Mouse (Mus musculus) forelimb bud, embryonic 11.5 days (tissue): ENCODE results near the gene Ell2.

Experiments
- DNase-seq: peaks from one replicate; pipeline ENCODE4 v3.0.0-alpha.2; 2012; ENCODE audit warnings: low read depth, low spot score

Gene Ell2

GRCm38 (mm10) chr13:75809957-75810356 lies 103.4 kb downstream of the Ell2 start:
- DNase-seq: no peak

DNA sequence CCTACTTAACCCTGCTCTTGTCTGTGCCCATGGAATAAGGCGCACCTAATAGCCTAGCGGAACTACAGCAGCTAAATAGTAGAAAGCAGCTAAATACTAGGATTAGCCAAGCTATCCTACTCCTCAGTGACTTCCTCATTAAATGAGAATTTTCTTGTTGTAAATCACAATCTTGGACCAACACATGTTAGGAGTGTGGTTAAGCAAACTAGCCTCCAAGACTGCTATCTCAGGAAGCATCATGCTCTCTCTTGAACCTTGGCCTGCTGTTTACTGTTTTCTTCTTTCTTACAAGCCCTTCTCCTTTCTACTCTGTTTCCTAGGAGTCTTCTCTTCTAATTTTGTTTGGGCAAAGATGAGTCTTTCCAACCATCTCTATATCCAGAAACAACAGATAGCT lies 110.6 kb downstream of the Ell2 start:
- DNase-seq: no peak

DNA sequence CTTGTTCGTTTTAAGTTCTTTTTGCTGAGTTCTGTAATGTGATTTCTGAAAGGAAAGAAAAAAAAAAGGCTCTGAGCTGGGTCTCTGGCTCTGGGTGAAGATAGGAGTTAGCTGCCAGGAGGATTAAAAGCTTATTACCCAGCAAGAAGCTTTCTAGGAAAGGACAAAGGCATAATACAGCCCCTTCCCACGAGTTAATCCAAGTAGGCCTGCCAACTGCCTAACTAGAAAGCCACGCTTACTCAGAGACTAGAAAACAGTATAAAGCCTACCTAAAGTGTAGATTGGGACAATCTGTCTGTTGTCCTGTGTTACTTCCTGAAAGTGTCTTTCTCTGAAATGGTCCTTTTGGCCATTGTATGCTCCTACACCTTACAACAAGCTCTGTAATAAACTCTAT lies 111.9 kb downstream of the Ell2 start:
- no peak for DNase-seq

DNA sequence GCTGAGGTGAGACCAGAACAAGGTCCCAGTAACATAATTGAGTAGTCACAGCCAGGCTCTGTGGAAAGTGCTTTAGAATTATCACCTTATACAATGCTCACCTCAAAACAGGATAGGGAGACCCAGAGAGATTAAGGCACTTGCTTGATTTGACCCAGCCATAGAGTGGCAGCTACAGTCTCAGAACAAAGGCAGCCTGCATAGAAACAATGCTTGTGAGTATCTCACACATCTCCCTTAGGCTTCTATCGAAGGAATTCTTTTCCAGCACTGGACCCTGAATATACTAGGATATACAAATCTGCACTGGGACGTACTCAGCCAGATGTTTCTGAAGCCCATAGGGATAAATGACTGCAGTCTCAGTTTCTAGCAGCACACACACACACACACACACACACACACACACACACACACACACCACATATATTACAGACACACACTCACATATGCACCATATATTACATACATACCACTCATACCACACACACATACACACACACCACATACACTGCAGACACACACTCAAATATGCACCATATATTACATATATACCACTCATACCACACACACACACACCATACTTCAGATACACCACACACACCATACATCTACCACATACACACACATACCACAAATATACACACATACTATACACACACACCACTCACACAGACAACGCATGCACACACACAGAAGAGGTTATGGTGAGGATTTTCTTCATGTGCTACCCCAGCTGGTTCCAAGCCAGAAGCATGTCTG lies 112.6 kb downstream of the Ell2 start:
- DNase-seq: no peak

DNA sequence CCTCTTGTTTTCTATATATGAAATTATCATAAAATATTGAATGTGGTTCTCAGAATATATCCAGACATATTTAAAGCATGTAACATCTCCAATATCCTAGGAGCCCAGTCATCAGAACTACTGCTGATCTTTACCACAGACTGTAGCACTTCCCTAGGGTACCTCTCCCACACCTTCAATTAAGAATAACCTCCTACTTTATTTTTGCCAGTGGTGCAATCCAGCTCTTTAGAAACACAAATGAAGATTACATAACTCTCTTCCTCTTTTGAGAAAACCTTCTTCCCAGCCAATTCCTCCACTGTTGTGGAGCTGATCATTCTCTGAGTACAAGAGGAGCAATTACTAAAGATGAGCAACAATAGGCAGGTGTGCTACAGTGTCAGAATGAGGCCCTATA lies 113.3 kb downstream of the Ell2 start:
- no peak for DNase-seq
